8 mouse cellular contexts compared by ENCODE assay signal in genomic region chr2:172940003-172940798, GRCm38 (mm10). TPM values are rescaled to one million over a fixed set of nuclear protein-coding genes. Genes with fewer than 3 reads are reported as not detected.
DNase-seq lines count a peak whose midpoint lies in the region; ATAC-seq lines count a peak whose summit lies in the region.
"Had no signal": no experiment of that assay in that cellular context is flagged by ENCODE, and none has a peak within 500 bp of the region (broad histone marks: within the 10 kb centered on the region; RNA-seq: fewer than 3 reads in every experiment).

Gene Bmp7 (minus strand): TSS chr2:172940321.

- ATAC-seq in inflammation-experienced regulatory T-cells, adult 6 months: peak; percentile 63
- ATAC-seq in stomach, embryonic 15.5 days (ENCODE audit: insufficient read depth, low FRiP score, low read depth): peak; percentile 75

- no peaks in the 10 kb centered on the region for H3K9me3 ChIP-seq in limb, embryonic 10.5 days (replicated peaks)
- no peaks in the 10 kb centered on the region for H3K9me3 ChIP-seq in midbrain, embryonic 10.5 days (replicated peaks)
- H3K9me3 ChIP-seq in stomach, embryonic 15.5 days: no peaks in the 10 kb centered on the region

- H3K36me3 ChIP-seq in limb, embryonic 10.5 days: no peaks in the 10 kb centered on the region
- no peaks in the 10 kb centered on the region for H3K36me3 ChIP-seq in midbrain, embryonic 10.5 days
- H3K36me3 ChIP-seq in stomach, embryonic 15.5 days: no peaks in the 10 kb centered on the region

- H3K27me3 ChIP-seq in limb, embryonic 10.5 days (ENCODE audit: low read depth, poor library complexity, severe bottlenecking): peaks cover 62% of the 10 kb centered on the region
- H3K27me3 ChIP-seq in midbrain, embryonic 10.5 days (ENCODE audit: low read depth, poor library complexity, severe bottlenecking): peaks cover 99% of the 10 kb centered on the region
- no peaks in the 10 kb centered on the region; the same call in 1 of the 2 replicates for H3K27me3 ChIP-seq in stomach, embryonic 15.5 days (replicated peaks)

- H3K4me3 ChIP-seq in limb, embryonic 10.5 days: peak within 1 kb of the TSS; percentile 72
- peak within 1 kb of the TSS; percentile 65 for H3K4me3 ChIP-seq in midbrain, embryonic 10.5 days
- H3K4me3 ChIP-seq in stomach, embryonic 15.5 days (replicated peaks): peak within 1 kb of the TSS; percentile 65

- peak; percentile 90 for DNase-seq in Muller cell, postnatal 12 days (ENCODE audit: inconsistent ontology term)
- peak; percentile 86 to 88 for DNase-seq in adrenal gland, postnatal 36 days
- DNase-seq in frontal cortex, postnatal 10 days (ENCODE audit: low spot score in 2 of 2): peak; percentile 32 to 50
- peak; percentile 92 for DNase-seq in limb, embryonic 10.5 days (ENCODE audit: low spot score)
- DNase-seq in midbrain, embryonic 10.5 days (ENCODE audit: low spot score): peak; percentile 83

- peak within 1 kb of the TSS; percentile 91 for H3K27ac ChIP-seq in limb, embryonic 10.5 days
- peak within 1 kb of the TSS; percentile 81 for H3K27ac ChIP-seq in midbrain, embryonic 10.5 days (replicated peaks)
- H3K27ac ChIP-seq in stomach, embryonic 15.5 days: peak within 1 kb of the TSS; percentile 85
- H3K27ac ChIP-seq: macrophage had no signal

- H3K4me2 ChIP-seq in stomach, embryonic 15.5 days: peak within 1 kb of the TSS; percentile 99

- peak within 1 kb of the TSS; percentile 62 for H3K9ac ChIP-seq in stomach, embryonic 15.5 days

- peaks cover 84% of the 10 kb centered on the region for H3K4me1 ChIP-seq in limb, embryonic 10.5 days
- peaks cover 64% of the 10 kb centered on the region for H3K4me1 ChIP-seq in midbrain, embryonic 10.5 days
- peaks cover 34% of the 10 kb centered on the region for H3K4me1 ChIP-seq in stomach, embryonic 15.5 days

- WGBS in limb, embryonic 10.5 days: under 1% methylated on average over 82 of the region's 82 CpGs
- under 1% methylated on average over 69 of the region's 82 CpGs for WGBS in midbrain, embryonic 10.5 days
- WGBS in stomach, embryonic 15.5 days: under 1% methylated on average over 80 of the region's 82 CpGs

RNA-seq across cellular contexts. Expression of gene Bmp7, which starts in this region (rescaled TPM):
- total RNA-seq in adrenal gland, postnatal 36 days (2021): 10 to 100 TPM; 30.1 to 68.2 TPM
- 10 to 100 TPM in 2 of 3 experiments, 1 to 10 TPM in 1; 5.9 to 16.6 (median 14.8) TPM for polyA plus RNA-seq in inflammation-experienced regulatory T-cells, adult 6 months (2017; shearing (Covaris generic))
- polyA plus RNA-seq in limb, embryonic 10.5 days (2016; fragmentation: Nextera tagmentation; extraction: Ambion mirVana): 31.3 and 39.5 TPM in 2 replicates
- polyA plus RNA-seq in midbrain, embryonic 10.5 days (2016; fragmentation: Nextera tagmentation; extraction: Ambion mirVana): 14.7 and 14.8 TPM in 2 replicates
- polyA plus RNA-seq in stomach, embryonic 15.5 days (2015; fragmentation: Nextera tagmentation; extraction: Ambion mirVana): 22.9 and 27.1 TPM in 2 replicates

Comparison
In these comparisons a context has a peak if more than half of its experiments do, and no peak if none do; other contexts are left out.
1. Peak in every context shown above with its lines: DNase-seq, ATAC-seq, H3K4me3 ChIP-seq and H3K27ac ChIP-seq.
2. DNase-seq: peak in every context shown above with its lines; median percentile 92 in limb, embryonic 10.5 days; 90 in Muller cell, postnatal 12 days; 87 in adrenal gland, postnatal 36 days; 83 in midbrain, embryonic 10.5 days; 41 in frontal cortex, postnatal 10 days.